Mouse (Mus musculus) splenic B cell, adult 2 months (primary cell): ENCODE results near the gene Gm49353.

Experiments
- DNase-seq: peaks from one replicate; pipeline ENCODE4 v3.0.0-alpha.2; 2011; ENCODE audit warnings: low read depth, low spot score
- H3K27me3 ChIP-seq: 2 replicates; pipeline ENCODE4 v1.6.1; 2012; ENCODE audit warnings: mild to moderate bottlenecking, low read length, moderate library complexity, mixed read lengths; ENCODE audit not compliant: control insufficient read depth, poor library complexity, insufficient read depth, severe bottlenecking
- H3K36me3 ChIP-seq: 2 replicates; pipeline ENCODE4 v1.6.1; 2012; ENCODE audit warnings: mild to moderate bottlenecking, low read length, moderate library complexity, mixed read lengths; ENCODE audit not compliant: control insufficient read depth, poor library complexity, insufficient read depth, severe bottlenecking

Gene Gm49353

GRCm38 (mm10) chr10:29198642-29199041 is at the start of gene Gm49353:
Gm49353 (plus strand) TSS chr10:29198954.
- DNase-seq: no peak
- Histone ChIP-seq H3K27me3 (no peaks in the 10 kb centered on the region), H3K36me3 (no peaks in the 10 kb centered on the region)

- DNase-seq: no peak
- no peaks in the 10 kb centered on the region for H3K36me3 ChIP-seq
- no peaks in the 10 kb centered on the region for H3K27me3 ChIP-seq
Observed at GRCm38 (mm10) chr10:29155304-29155703, 43.5 kb upstream of the Gm49353 start.

GRCm38 (mm10) chr10:29161664-29162063 is 37.1 kb upstream of the Gm49353 start:
- Histone ChIP-seq H3K27me3 (no peaks in the 10 kb centered on the region), H3K36me3 (no peaks in the 10 kb centered on the region)
- no peak for DNase-seq

- no peak for DNase-seq
- Histone ChIP-seq H3K27me3 (no peaks in the 10 kb centered on the region), H3K36me3 (no peaks in the 10 kb centered on the region)
Observed at GRCm38 (mm10) chr10:29173778-29174177, 25.0 kb upstream of the Gm49353 start.

GRCm38 (mm10) chr10:29175656-29176055 is 23.1 kb upstream of the Gm49353 start:
- Histone ChIP-seq H3K27me3 (no peaks in the 10 kb centered on the region), H3K36me3 (no peaks in the 10 kb centered on the region)
- DNase-seq: no peak

GRCm38 (mm10) chr10:29176881-29177280 is 21.9 kb upstream of the Gm49353 start:
- no peak for DNase-seq
- H3K27me3 ChIP-seq: no peaks in the 10 kb centered on the region
- no peaks in the 10 kb centered on the region for H3K36me3 ChIP-seq

- no peak for DNase-seq
- no peaks in the 10 kb centered on the region for H3K36me3 ChIP-seq
- no peaks in the 10 kb centered on the region for H3K27me3 ChIP-seq
Observed at GRCm38 (mm10) chr10:29178003-29178402, 20.8 kb upstream of the Gm49353 start.

- Histone ChIP-seq H3K27me3 (no peaks in the 10 kb centered on the region), H3K36me3 (no peaks in the 10 kb centered on the region)
- no peak for DNase-seq
Observed at GRCm38 (mm10) chr10:29180210-29180609, 18.5 kb upstream of the Gm49353 start.

- Histone ChIP-seq H3K27me3 (no peaks in the 10 kb centered on the region), H3K36me3 (no peaks in the 10 kb centered on the region)
- no peak for DNase-seq
Observed at GRCm38 (mm10) chr10:29181046-29181445, 17.7 kb upstream of the Gm49353 start.

- no peaks in the 10 kb centered on the region for H3K36me3 ChIP-seq
- no peak for DNase-seq
- H3K27me3 ChIP-seq: no peaks in the 10 kb centered on the region
Observed at GRCm38 (mm10) chr10:29193769-29194168, 5.0 kb upstream of the Gm49353 start.

- Histone ChIP-seq H3K27me3 (no peaks in the 10 kb centered on the region), H3K36me3 (no peaks in the 10 kb centered on the region)
- DNase-seq: no peak
Observed at GRCm38 (mm10) chr10:29196811-29197210, 1.9 kb upstream of the Gm49353 start.

GRCm38 (mm10) chr10:29199835-29200234 is 1.1 kb downstream of the Gm49353 start:
- no peak for DNase-seq
- Histone ChIP-seq H3K27me3 (no peaks in the 10 kb centered on the region), H3K36me3 (no peaks in the 10 kb centered on the region)

- DNase-seq: no peak
- Histone ChIP-seq H3K27me3 (no peaks in the 10 kb centered on the region), H3K36me3 (no peaks in the 10 kb centered on the region)
Observed at GRCm38 (mm10) chr10:29200609-29201008, 1.9 kb downstream of the Gm49353 start.

- no peak for DNase-seq
- H3K27me3 ChIP-seq: no peaks in the 10 kb centered on the region
- H3K36me3 ChIP-seq: no peaks in the 10 kb centered on the region
Observed at GRCm38 (mm10) chr10:29206730-29207129, 8.0 kb downstream of the Gm49353 start.

GRCm38 (mm10) chr10:29208735-29209134 is 10.0 kb downstream of the Gm49353 start:
- no peaks in the 10 kb centered on the region for H3K36me3 ChIP-seq
- no peaks in the 10 kb centered on the region for H3K27me3 ChIP-seq
- no peak for DNase-seq

- no peak for DNase-seq
Observed at GRCm38 (mm10) chr10:29211453-29211852, 12.7 kb downstream of the Gm49353 start, which contains the start of gene 9330159F19Rik. 9330159F19Rik (plus strand) TSS chr10:29211606.

More at GRCm38 (mm10) chr10:29211453-29211852, 12.7 kb downstream of the Gm49353 start, which contains the start of gene 9330159F19Rik:
- H3K27me3 ChIP-seq: no peaks in the 10 kb centered on the region
- H3K36me3 ChIP-seq: no peaks in the 10 kb centered on the region
